Mouse (Mus musculus) heart, embryonic 15.5 days (tissue): ENCODE measurements around the gene Rhno1. TPM values are rescaled to one million over a fixed set of nuclear protein-coding genes. Genes with fewer than 3 reads are reported as not detected.
A peak's percentile ranks its signal among the peaks of the same experiment; 100 is the strongest.

ENCODE experiments used
- ATAC-seq: fragments of 200-750 bp; cut with Nextera tagmentation; replicated peaks from 2 replicates; pipeline ENCODE4 v1.8.0; 2017; ENCODE audit warnings: low read depth, moderate TSS enrichment; ENCODE audit not compliant: insufficient number of reproducible peaks, insufficient read depth, low FRiP score
- H3K27ac ChIP-seq: fragments of 300-500 bp; sonication (generic); 2 replicates; pipeline ENCODE4 v1.5.1; 2015; ENCODE audit warnings: mild to moderate bottlenecking, inconsistent platforms
- H3K27me3 ChIP-seq: fragments of 300-500 bp; sonication (generic); 2 replicates; pipeline ENCODE4 v1.6.1; 2015; ENCODE audit warnings: inconsistent platforms
- H3K36me3 ChIP-seq: fragments of 300-500 bp; sonication (generic); 2 replicates; pipeline ENCODE4 v1.6.1; 2015; ENCODE audit warnings: mild to moderate bottlenecking, inconsistent platforms
- H3K4me1 ChIP-seq: fragments of 300-500 bp; sonication (generic); replicated peaks from 2 replicates; pipeline ENCODE4 v1.6.1; 2015; ENCODE audit warnings: inconsistent platforms
- H3K4me2 ChIP-seq: fragments of 300-500 bp; sonication (generic); 2 replicates; pipeline ENCODE4 v1.6.1; 2015; ENCODE audit warnings: inconsistent platforms, mild to moderate bottlenecking, moderate library complexity
- H3K4me3 ChIP-seq: fragments of 300-500 bp; sonication (generic); 2 replicates; pipeline ENCODE4 v1.5.1; 2015; ENCODE audit warnings: mild to moderate bottlenecking, inconsistent platforms
- H3K9ac ChIP-seq: fragments of 300-500 bp; sonication (generic); 2 replicates; pipeline ENCODE4 v1.6.1; 2015; ENCODE audit warnings: mild to moderate bottlenecking, inconsistent platforms
- H3K9me3 ChIP-seq: fragments of 300-500 bp; sonication (generic); replicated peaks from 2 replicates; pipeline ENCODE4 v1.6.1; 2016; ENCODE audit warnings: inconsistent platforms
- WGBS: fragments of 180-500 bp; shearing (Covaris S2); methylation state at CpG from one replicate; pipeline ENCODE4 v1.1.7; 2015; ENCODE audit warnings: mixed read lengths; 5-methylcytosine and 5-hydroxymethylcytosine counted together
- polyA plus RNA-seq: library from polyadenylated mRNA; unstranded; fragments of >200 nt; fragmentation: Nextera tagmentation; extraction: Ambion mirVana; gene quantifications from 2 replicates; pipeline ENCODE4 v1.2.1, GENCODE M21; 2015

Rhno1 gene
- polyA plus RNA-seq, 1 experiment from 2014 or later: 69.7 TPM

- Histone ChIP-seq H3K9ac (no peak overlapping the region), H3K9me3 (no peaks in the 10 kb centered on the region), H3K4me2 (no peak overlapping the region), H3K27me3 (no peaks in the 10 kb centered on the region), H3K36me3 (peaks cover 22% of the 10 kb centered on the region), H3K4me3 (no peak overlapping the region), H3K4me1 (peaks cover 32% of the 10 kb centered on the region), H3K27ac (no peak overlapping the region)
- ATAC-seq: no peak
- WGBS: 31% methylated on average over 2 of the region's 2 CpGs
Observed at GRCm38 (mm10) chr6:128358999-128359398, 3.7 kb downstream of the Rhno1 start.

GRCm38 (mm10) chr6:128355726-128356416 is 6.8 kb downstream of the Rhno1 start, which contains the start of gene Tulp3:
Gene Tulp3 (minus strand): TSS chr6:128355851.
- Histone ChIP-seq H3K27me3 (no peaks in the 10 kb centered on the region), H3K4me3 (peak within 1 kb of the TSS; percentile 69), H3K4me1 (peaks cover 15% of the 10 kb centered on the region), H3K9me3 (no peaks in the 10 kb centered on the region), H3K4me2 (peak within 1 kb of the TSS; percentile 87), H3K9ac (peak within 1 kb of the TSS; percentile 72), H3K36me3 (peaks cover 22% of the 10 kb centered on the region), H3K27ac (peak within 1 kb of the TSS; percentile 78)
- under 1% methylated on average over 42 of the region's 42 CpGs for WGBS
- ATAC-seq: peak; percentile 99

DNA sequence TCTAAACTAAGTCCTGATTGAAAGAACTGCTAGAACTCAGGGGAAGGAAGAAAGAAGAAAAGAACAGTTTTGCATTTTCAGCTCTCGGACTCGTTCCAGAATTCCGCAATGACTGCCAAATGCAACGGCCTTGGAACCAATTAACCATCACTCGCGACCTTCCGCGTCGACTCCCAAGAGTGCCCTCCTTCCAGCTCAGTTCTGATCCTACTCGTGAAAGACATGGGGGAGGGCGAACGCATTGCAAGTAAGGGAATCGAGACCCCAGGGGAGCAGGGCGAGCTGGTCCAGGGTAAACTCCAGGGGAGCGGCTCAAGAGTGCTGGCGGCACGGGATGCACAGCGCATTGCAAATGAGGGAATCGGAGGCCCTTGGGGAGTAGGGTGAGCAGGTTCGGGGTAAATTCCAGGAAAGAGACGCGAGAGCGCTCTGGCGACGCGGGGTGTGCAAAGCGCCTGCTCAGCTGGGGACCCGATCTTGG is 7.5 kb downstream of the Rhno1 start:
- ATAC-seq: peak; percentile 50
- no peaks in the 10 kb centered on the region for H3K9me3 ChIP-seq
- peak overlapping the region; percentile 69 for H3K4me3 ChIP-seq
- WGBS: under 1% methylated on average over 28 of the region's 28 CpGs
- peaks cover 24% of the 10 kb centered on the region for H3K36me3 ChIP-seq
- peak overlapping the region; percentile 78 for H3K27ac ChIP-seq
- no peaks in the 10 kb centered on the region for H3K27me3 ChIP-seq
- H3K4me1 ChIP-seq: peaks cover 15% of the 10 kb centered on the region
- peak overlapping the region; percentile 87 for H3K4me2 ChIP-seq
- peak overlapping the region; percentile 72 for H3K9ac ChIP-seq

- Histone ChIP-seq H3K4me2 (no peak overlapping the region), H3K9me3 (no peaks in the 10 kb centered on the region), H3K36me3 (peaks cover 25% of the 10 kb centered on the region), H3K4me3 (no peak overlapping the region), H3K4me1 (peaks cover 13% of the 10 kb centered on the region), H3K9ac (no peak overlapping the region), H3K27ac (no peak overlapping the region), H3K27me3 (no peaks in the 10 kb centered on the region)
- ATAC-seq: no peak
- WGBS: 61% methylated on average over 3 of the region's 3 CpGs
Observed at GRCm38 (mm10) chr6:128354140-128354539, 8.6 kb downstream of the Rhno1 start.

DNA sequence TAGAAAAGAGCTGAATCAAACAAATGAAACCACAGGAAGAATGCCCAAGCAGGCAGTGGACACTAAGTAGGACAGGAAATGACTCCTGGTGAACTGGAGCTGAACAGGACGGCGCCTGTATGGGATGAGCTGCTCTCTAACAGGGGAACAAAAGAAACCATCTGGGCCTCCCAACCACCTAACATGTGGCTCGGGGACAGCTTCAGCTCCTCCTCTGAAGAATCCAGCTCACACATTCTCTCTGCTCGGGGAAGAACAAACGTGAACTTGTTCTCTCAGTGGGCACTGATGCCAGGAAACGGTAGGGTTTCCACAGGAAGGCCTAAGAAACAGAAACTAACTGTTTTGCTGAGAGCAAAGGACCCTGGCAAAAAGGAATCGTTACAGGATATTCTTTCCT is 13.0 kb downstream of the Rhno1 start:
- H3K4me1 ChIP-seq: peaks cover 7% of the 10 kb centered on the region
- no peak overlapping the region for H3K4me2 ChIP-seq
- H3K9ac ChIP-seq: no peak overlapping the region
- H3K4me3 ChIP-seq: no peak overlapping the region
- no peaks in the 10 kb centered on the region for H3K9me3 ChIP-seq
- H3K27me3 ChIP-seq: no peaks in the 10 kb centered on the region
- no peak for ATAC-seq
- H3K36me3 ChIP-seq: peaks cover 3% of the 10 kb centered on the region; the same call in 1 of the 2 replicates
- no peak overlapping the region; the same call in 1 of the 2 replicates for H3K27ac ChIP-seq
- 54% methylated on average over 7 of the region's 7 CpGs for WGBS

DNA sequence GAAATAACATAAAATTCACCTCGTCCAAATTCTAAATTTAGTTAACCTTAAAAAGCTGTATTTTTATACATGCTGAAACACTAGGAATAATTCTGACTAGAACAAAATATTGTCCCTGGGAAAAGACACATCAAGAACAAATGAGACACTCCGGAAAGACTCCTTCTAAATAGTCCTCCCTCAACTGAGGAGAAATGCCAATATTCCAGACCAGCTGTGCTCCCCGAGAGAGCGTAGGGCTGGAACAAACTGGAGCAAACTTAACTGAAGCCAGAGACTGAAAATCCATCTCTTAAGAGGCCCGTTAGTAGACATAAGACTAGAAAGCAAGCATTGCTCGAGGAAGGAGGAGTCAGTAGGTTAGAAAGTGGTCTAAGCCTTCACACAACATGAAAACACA is 15.9 kb downstream of the Rhno1 start:
- Histone ChIP-seq H3K4me1 (no peaks in the 10 kb centered on the region), H3K27ac (no peak overlapping the region), H3K36me3 (peaks cover 3% of the 10 kb centered on the region; the same call in 1 of the 2 replicates), H3K9me3 (no peaks in the 10 kb centered on the region), H3K9ac (no peak overlapping the region), H3K4me2 (no peak overlapping the region), H3K27me3 (no peaks in the 10 kb centered on the region), H3K4me3 (no peak overlapping the region)
- 82% methylated on average over 6 of the region's 6 CpGs for WGBS
- ATAC-seq: no peak

DNA sequence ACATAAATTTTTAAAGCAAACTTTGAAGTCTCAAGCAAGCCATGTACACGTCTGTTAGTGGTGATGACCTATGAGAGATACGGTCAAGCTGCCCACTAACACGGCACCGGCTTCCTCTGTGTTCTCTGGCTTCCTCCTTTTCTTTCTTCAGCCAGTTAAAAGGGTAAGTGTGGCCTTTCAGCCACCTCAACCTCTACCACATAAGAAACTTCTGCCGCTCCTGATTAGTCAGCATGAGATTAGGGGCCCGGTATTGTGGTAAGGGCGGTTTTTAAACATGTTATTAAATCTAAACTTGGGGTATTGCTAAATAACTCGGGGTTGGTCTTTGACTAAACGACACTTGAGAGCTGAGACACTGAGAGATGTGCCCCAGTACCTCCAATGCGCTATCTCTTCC is 17.1 kb downstream of the Rhno1 start:
- Histone ChIP-seq H3K27ac (no peak overlapping the region), H3K36me3 (peaks cover 3% of the 10 kb centered on the region; the same call in 1 of the 2 replicates), H3K9me3 (no peaks in the 10 kb centered on the region), H3K4me3 (no peak overlapping the region), H3K27me3 (no peaks in the 10 kb centered on the region), H3K9ac (no peak overlapping the region), H3K4me1 (no peaks in the 10 kb centered on the region), H3K4me2 (no peak overlapping the region)
- no peak for ATAC-seq
- WGBS: 81% methylated on average over 10 of the region's 10 CpGs

DNA sequence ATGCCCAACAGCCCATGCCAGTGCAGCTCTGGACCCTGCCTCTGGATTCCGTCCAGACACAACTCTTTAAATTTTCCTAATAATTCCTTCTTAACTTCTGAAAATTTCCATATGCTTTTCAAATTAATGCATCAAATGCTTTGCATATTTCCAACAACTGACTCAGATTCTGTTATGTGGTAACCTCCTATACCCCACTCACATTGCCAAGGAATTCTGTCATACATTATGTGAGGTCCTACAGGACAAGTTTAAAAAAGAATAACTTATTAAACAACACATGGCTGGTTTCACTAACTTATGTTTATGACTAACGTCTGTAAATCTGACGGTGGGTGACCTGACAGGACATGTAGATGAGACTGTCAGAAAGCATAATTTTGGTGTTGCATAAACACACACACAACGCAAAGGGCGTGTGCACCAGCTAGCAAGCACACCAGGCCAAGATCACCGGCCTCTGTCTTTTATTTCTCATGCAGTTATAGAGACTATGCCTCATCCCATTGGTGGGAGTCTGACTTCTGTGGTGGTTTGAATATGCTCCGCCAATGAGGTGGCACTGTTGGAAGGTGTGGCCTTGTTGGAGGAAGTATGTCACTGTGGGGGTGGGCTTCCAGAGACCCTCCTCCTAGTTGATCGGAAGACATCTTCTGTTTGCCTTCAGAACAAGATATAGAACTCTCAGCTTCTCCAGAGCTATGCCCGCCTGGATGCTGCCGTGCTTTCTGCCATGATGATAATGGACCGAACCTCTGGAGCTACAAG is 20.6 kb downstream of the Rhno1 start:
- no peak overlapping the region for H3K4me2 ChIP-seq
- 89% methylated on average over 11 of the region's 11 CpGs for WGBS
- no peaks in the 10 kb centered on the region for H3K9me3 ChIP-seq
- H3K9ac ChIP-seq: no peak overlapping the region
- no peak overlapping the region for H3K4me3 ChIP-seq
- ATAC-seq: no peak
- H3K27me3 ChIP-seq: no peaks in the 10 kb centered on the region
- no peaks in the 10 kb centered on the region for H3K36me3 ChIP-seq
- H3K27ac ChIP-seq: no peak overlapping the region
- H3K4me1 ChIP-seq: peaks cover 6% of the 10 kb centered on the region

GRCm38 (mm10) chr6:128338876-128339275 is 23.8 kb downstream of the Rhno1 start:
- Histone ChIP-seq H3K4me1 (peaks cover 15% of the 10 kb centered on the region), H3K27me3 (no peaks in the 10 kb centered on the region), H3K27ac (no peak overlapping the region), H3K4me3 (no peak overlapping the region), H3K36me3 (no peaks in the 10 kb centered on the region), H3K9ac (no peak overlapping the region), H3K9me3 (no peaks in the 10 kb centered on the region), H3K4me2 (no peak overlapping the region)
- peak; percentile 62 for ATAC-seq
- 34% methylated on average over 5 of the region's 5 CpGs for WGBS

DNA sequence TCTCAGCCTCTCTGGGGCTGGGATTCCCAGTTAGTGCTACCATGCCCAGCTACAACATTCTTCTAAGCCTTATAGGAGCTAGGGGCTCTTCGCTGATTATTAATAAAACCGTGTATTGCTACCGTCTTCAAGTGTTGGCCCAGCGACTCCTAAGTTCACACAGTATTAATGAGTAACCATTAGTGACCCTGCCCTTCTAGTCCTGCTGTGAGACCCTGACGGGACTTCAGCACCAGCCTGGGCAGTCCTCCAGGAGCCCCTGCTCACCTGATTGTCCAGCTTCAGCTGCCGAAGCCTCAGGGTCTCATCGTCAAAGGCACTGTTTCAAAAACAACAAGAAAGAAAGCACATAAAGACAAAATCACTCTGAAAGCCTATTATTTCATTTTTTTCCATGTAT is 25.2 kb downstream of the Rhno1 start:
- H3K27me3 ChIP-seq: no peaks in the 10 kb centered on the region
- H3K9me3 ChIP-seq: no peaks in the 10 kb centered on the region
- H3K4me3 ChIP-seq: no peak overlapping the region
- no peaks in the 10 kb centered on the region for H3K36me3 ChIP-seq
- ATAC-seq: no peak
- H3K27ac ChIP-seq: no peak overlapping the region
- no peak overlapping the region for H3K9ac ChIP-seq
- 81% methylated on average over 7 of the region's 7 CpGs for WGBS
- H3K4me2 ChIP-seq: no peak overlapping the region
- peaks cover 15% of the 10 kb centered on the region for H3K4me1 ChIP-seq

- Histone ChIP-seq H3K4me1 (peaks cover 15% of the 10 kb centered on the region), H3K27me3 (no peaks in the 10 kb centered on the region), H3K27ac (peak overlapping the region; percentile 25; the same call in 1 of the 2 replicates), H3K9me3 (peaks cover under 1% of the 10 kb centered on the region; the same call in 1 of the 2 replicates), H3K4me2 (peak overlapping the region; percentile 33; the same call in 1 of the 2 replicates), H3K4me3 (no peak overlapping the region), H3K9ac (no peak overlapping the region), H3K36me3 (peaks cover 16% of the 10 kb centered on the region)
- 10% methylated on average over 12 of the region's 12 CpGs for WGBS
- peak; percentile 41; the same call in 1 of the 2 replicates for ATAC-seq
Observed at GRCm38 (mm10) chr6:128334397-128335124, 28.1 kb downstream of the Rhno1 start.
